Mouse (Mus musculus): ENCODE results near the gene Lmnb2. TPM values are rescaled to one million over a fixed set of nuclear protein-coding genes. Genes with fewer than 3 reads are reported as not detected.

Lmnb2 gene
- polyA plus RNA-seq, 1 experiment from 2014 or later = 14.6 TPM

GRCm38 (mm10) chr10:80913364-80914011 is 4.6 kb downstream of the Lmnb2 start:
- peaks cover 2% of the 10 kb centered on the region for H3K36me3 ChIP-seq (ENCODE audit: control insufficient read depth, insufficient read depth, low read length)
- no peak overlapping the region for H3K9ac ChIP-seq (ENCODE audit: low read depth, low read length)
- no peak for ATAC-seq (ENCODE audit: low FRiP score)
- H3K27me3 ChIP-seq (ENCODE audit: control insufficient read depth, insufficient read depth, low read length) = no peaks in the 10 kb centered on the region
- no peak overlapping the region for H3K4me3 ChIP-seq (ENCODE audit: low read depth, low read length)
- WGBS = 94% methylated on average over 7 of the region's 8 CpGs
- DNase-seq (ENCODE audit: low spot score) = no peak
- no peaks in the 10 kb centered on the region for H3K4me1 ChIP-seq (replicated peaks; ENCODE audit: control insufficient read depth, insufficient read depth, low read length)
- no peak overlapping the region for H3K4me2 ChIP-seq (replicated peaks; ENCODE audit: low read depth, low read length)
- no peaks in the 10 kb centered on the region for H3K9me3 ChIP-seq (ENCODE audit: control insufficient read depth, low read length)
- H3K27ac ChIP-seq (ENCODE audit: low read depth, low read length) = no peak overlapping the region

- Histone ChIP-seq H3K4me3 (ENCODE audit: low read depth, low read length) (no peak overlapping the region), H3K9me3 (ENCODE audit: control insufficient read depth, low read length) (no peaks in the 10 kb centered on the region), H3K36me3 (ENCODE audit: control insufficient read depth, insufficient read depth, low read length) (peaks cover 11% of the 10 kb centered on the region), H3K27me3 (ENCODE audit: control insufficient read depth, insufficient read depth, low read length) (no peaks in the 10 kb centered on the region), H3K27ac (ENCODE audit: low read depth, low read length) (no peak overlapping the region), H3K4me2 (replicated peaks; ENCODE audit: low read depth, low read length) (no peak overlapping the region), H3K4me1 (replicated peaks; ENCODE audit: control insufficient read depth, insufficient read depth, low read length) (no peaks in the 10 kb centered on the region), H3K9ac (ENCODE audit: low read depth, low read length) (no peak overlapping the region)
- no peak for DNase-seq (ENCODE audit: low spot score)
- ATAC-seq (ENCODE audit: low FRiP score) = no peak
Measured at GRCm38 (mm10) chr10:80911891-80912290, 6.2 kb downstream of the Lmnb2 start.

- H3K27ac ChIP-seq (ENCODE audit: low read depth, low read length) = no peak overlapping the region
- DNase-seq (ENCODE audit: low spot score) (no peak), ATAC-seq (ENCODE audit: low FRiP score) (no peak)
- peaks cover 11% of the 10 kb centered on the region for H3K36me3 ChIP-seq (ENCODE audit: control insufficient read depth, insufficient read depth, low read length)
- H3K4me1 ChIP-seq (replicated peaks; ENCODE audit: control insufficient read depth, insufficient read depth, low read length) = no peaks in the 10 kb centered on the region
- no peak overlapping the region for H3K9ac ChIP-seq (ENCODE audit: low read depth, low read length)
- H3K27me3 ChIP-seq (ENCODE audit: control insufficient read depth, insufficient read depth, low read length) = no peaks in the 10 kb centered on the region
- no peak overlapping the region for H3K4me3 ChIP-seq (ENCODE audit: low read depth, low read length)
- H3K9me3 ChIP-seq (ENCODE audit: control insufficient read depth, low read length) = no peaks in the 10 kb centered on the region
- 89% methylated on average over 4 of the region's 4 CpGs for WGBS
- no peak overlapping the region for H3K4me2 ChIP-seq (replicated peaks; ENCODE audit: low read depth, low read length)
Measured at GRCm38 (mm10) chr10:80911354-80911753, 6.7 kb downstream of the Lmnb2 start.

GRCm38 (mm10) chr10:80909375-80910162 is 8.5 kb downstream of the Lmnb2 start:
- 95% methylated on average over 22 of the region's 22 CpGs for WGBS
- Histone ChIP-seq H3K36me3 (ENCODE audit: control insufficient read depth, insufficient read depth, low read length) (peaks cover 15% of the 10 kb centered on the region), H3K4me1 (replicated peaks; ENCODE audit: control insufficient read depth, insufficient read depth, low read length) (no peaks in the 10 kb centered on the region), H3K27ac (ENCODE audit: low read depth, low read length) (no peak overlapping the region), H3K9ac (ENCODE audit: low read depth, low read length) (no peak overlapping the region), H3K4me2 (replicated peaks; ENCODE audit: low read depth, low read length) (no peak overlapping the region), H3K27me3 (ENCODE audit: control insufficient read depth, insufficient read depth, low read length) (no peaks in the 10 kb centered on the region), H3K4me3 (ENCODE audit: low read depth, low read length) (no peak overlapping the region), H3K9me3 (ENCODE audit: control insufficient read depth, low read length) (no peaks in the 10 kb centered on the region)
- DNase-seq (ENCODE audit: low spot score) = no peak
- ATAC-seq (ENCODE audit: low FRiP score) = no peak

- H3K4me2 ChIP-seq (replicated peaks; ENCODE audit: low read depth, low read length) = no peak overlapping the region
- H3K9me3 ChIP-seq (ENCODE audit: control insufficient read depth, low read length) = no peaks in the 10 kb centered on the region
- ATAC-seq (ENCODE audit: low FRiP score) (no peak), DNase-seq (ENCODE audit: low spot score) (no peak)
- H3K27me3 ChIP-seq (ENCODE audit: control insufficient read depth, insufficient read depth, low read length) = no peaks in the 10 kb centered on the region
- peaks cover 22% of the 10 kb centered on the region; the same call in 1 of the 2 replicates for H3K36me3 ChIP-seq (ENCODE audit: control insufficient read depth, insufficient read depth, low read length)
- no peak overlapping the region for H3K9ac ChIP-seq (ENCODE audit: low read depth, low read length)
- H3K27ac ChIP-seq (ENCODE audit: low read depth, low read length) = no peak overlapping the region
- WGBS = 94% methylated on average over 11 of the region's 11 CpGs
- H3K4me1 ChIP-seq (replicated peaks; ENCODE audit: control insufficient read depth, insufficient read depth, low read length) = peaks cover 3% of the 10 kb centered on the region
- H3K4me3 ChIP-seq (ENCODE audit: low read depth, low read length) = no peak overlapping the region
Measured at GRCm38 (mm10) chr10:80904709-80905108, 13.3 kb downstream of the Lmnb2 start.

- H3K9ac ChIP-seq (ENCODE audit: low read depth, low read length) = no peak overlapping the region
- peaks cover 7% of the 10 kb centered on the region for H3K4me1 ChIP-seq (replicated peaks; ENCODE audit: control insufficient read depth, insufficient read depth, low read length)
- no peak overlapping the region for H3K27ac ChIP-seq (ENCODE audit: low read depth, low read length)
- 0 out of 2 replicates have a peak, but pooled peaks cover 20% of the 10 kb centered on the region for H3K36me3 ChIP-seq (ENCODE audit: control insufficient read depth, insufficient read depth, low read length)
- H3K27me3 ChIP-seq (ENCODE audit: control insufficient read depth, insufficient read depth, low read length) = no peaks in the 10 kb centered on the region
- WGBS = 84% methylated on average over 28 of the region's 28 CpGs
- no peak overlapping the region for H3K4me3 ChIP-seq (ENCODE audit: low read depth, low read length)
- DNase-seq (ENCODE audit: low spot score) = no peak
- no peaks in the 10 kb centered on the region for H3K9me3 ChIP-seq (ENCODE audit: control insufficient read depth, low read length)
- no peak overlapping the region for H3K4me2 ChIP-seq (replicated peaks; ENCODE audit: low read depth, low read length)
- ATAC-seq (ENCODE audit: low FRiP score) = no peak
Measured at GRCm38 (mm10) chr10:80904004-80904693, 13.9 kb downstream of the Lmnb2 start.

- no peak for ATAC-seq (ENCODE audit: low FRiP score)
- H3K4me2 ChIP-seq (replicated peaks; ENCODE audit: low read depth, low read length) = no peak overlapping the region
- H3K4me1 ChIP-seq (replicated peaks; ENCODE audit: control insufficient read depth, insufficient read depth, low read length) = peaks cover 7% of the 10 kb centered on the region
- 91% methylated on average over 10 of the region's 10 CpGs for WGBS
- DNase-seq (ENCODE audit: low spot score) = no peak
- no peak overlapping the region for H3K9ac ChIP-seq (ENCODE audit: low read depth, low read length)
- H3K9me3 ChIP-seq (ENCODE audit: control insufficient read depth, low read length) = no peaks in the 10 kb centered on the region
- H3K36me3 ChIP-seq (ENCODE audit: control insufficient read depth, insufficient read depth, low read length) = 0 out of 2 replicates have a peak, but pooled peaks cover 20% of the 10 kb centered on the region
- no peaks in the 10 kb centered on the region for H3K27me3 ChIP-seq (ENCODE audit: control insufficient read depth, insufficient read depth, low read length)
- no peak overlapping the region for H3K4me3 ChIP-seq (ENCODE audit: low read depth, low read length)
- H3K27ac ChIP-seq (ENCODE audit: low read depth, low read length) = no peak overlapping the region
Measured at GRCm38 (mm10) chr10:80903282-80903681, 14.8 kb downstream of the Lmnb2 start.

GRCm38 (mm10) chr10:80902273-80902940 is 15.6 kb downstream of the Lmnb2 start:
- ATAC-seq (ENCODE audit: low FRiP score) (no peak), DNase-seq (ENCODE audit: low spot score) (no peak)
- no peaks in the 10 kb centered on the region for H3K9me3 ChIP-seq (ENCODE audit: control insufficient read depth, low read length)
- no peak overlapping the region for H3K4me3 ChIP-seq (ENCODE audit: low read depth, low read length)
- 97% methylated on average over 9 of the region's 9 CpGs for WGBS
- H3K27me3 ChIP-seq (ENCODE audit: control insufficient read depth, insufficient read depth, low read length) = no peaks in the 10 kb centered on the region
- H3K4me1 ChIP-seq (replicated peaks; ENCODE audit: control insufficient read depth, insufficient read depth, low read length) = peaks cover 7% of the 10 kb centered on the region
- H3K27ac ChIP-seq (ENCODE audit: low read depth, low read length) = no peak overlapping the region
- H3K9ac ChIP-seq (ENCODE audit: low read depth, low read length) = no peak overlapping the region
- 0 out of 2 replicates have a peak, but pooled peaks cover 14% of the 10 kb centered on the region for H3K36me3 ChIP-seq (ENCODE audit: control insufficient read depth, insufficient read depth, low read length)
- no peak overlapping the region for H3K4me2 ChIP-seq (replicated peaks; ENCODE audit: low read depth, low read length)

Measured in hindbrain, embryonic 11.5 days (tissue).